Mouse (Mus musculus): ENCODE data around the gene Orm2. TPM values are rescaled to one million over a fixed set of nuclear protein-coding genes. Genes with fewer than 3 reads are reported as not detected.

The Orm2 gene
- total and polyA plus RNA-seq, 3 experiments, result not detected

DNA sequence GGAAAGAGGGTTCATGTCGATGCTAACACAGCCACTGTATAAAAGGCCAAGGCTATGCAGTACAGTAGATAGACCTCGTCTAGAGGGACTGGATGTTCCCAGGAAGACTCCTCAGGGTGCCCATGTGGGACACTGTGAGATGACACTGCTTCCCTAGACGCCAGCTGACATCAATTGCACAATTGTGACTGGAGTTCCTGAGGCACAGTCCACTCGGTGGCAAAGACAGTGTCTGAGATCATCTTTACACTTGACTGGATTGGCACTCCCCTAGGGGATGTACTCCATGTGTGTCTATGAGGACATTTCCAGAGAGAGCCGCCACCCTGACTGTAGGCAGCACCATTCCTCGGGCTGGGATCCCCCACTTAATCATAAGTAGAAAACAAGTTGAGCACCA lies 13.7 kb upstream of the Orm2 start:
- no peaks in the 10 kb centered on the region for H3K36me3 ChIP-seq (ENCODE audit: control insufficient read depth, insufficient read depth, low read length)
- no peaks in the 10 kb centered on the region for H3K4me1 ChIP-seq (ENCODE audit: control insufficient read depth, insufficient read depth, low read length)
- no peak overlapping the region for H3K9ac ChIP-seq (ENCODE audit: low read depth, low read length)
- no peaks in the 10 kb centered on the region for H3K79me2 ChIP-seq (replicated peaks; ENCODE audit: control insufficient read depth, insufficient read depth, low read length)
- WGBS, result 76% methylated on average over 6 of the region's 6 CpGs
- TF ChIP-seq EP300 (IDR thresholded peaks at IDR 0.05; ENCODE audit: insufficient read depth, low read depth, low read length) (no peak), CTCF (IDR thresholded peaks at IDR 0.05) (no peak), POLR2A (IDR thresholded peaks at IDR 0.05; ENCODE audit: insufficient read depth, low read depth, low read length) (no peak)
- DNase-seq, result no peak
- intact Hi-C loops (cut with DNase I), result no loop called here
- H3K27ac ChIP-seq, result no peak overlapping the region
- no peaks in the 10 kb centered on the region for H3K27me3 ChIP-seq (ENCODE audit: control insufficient read depth, insufficient read depth, low read length)
- H3K4me3 ChIP-seq, result no peak overlapping the region

DNA sequence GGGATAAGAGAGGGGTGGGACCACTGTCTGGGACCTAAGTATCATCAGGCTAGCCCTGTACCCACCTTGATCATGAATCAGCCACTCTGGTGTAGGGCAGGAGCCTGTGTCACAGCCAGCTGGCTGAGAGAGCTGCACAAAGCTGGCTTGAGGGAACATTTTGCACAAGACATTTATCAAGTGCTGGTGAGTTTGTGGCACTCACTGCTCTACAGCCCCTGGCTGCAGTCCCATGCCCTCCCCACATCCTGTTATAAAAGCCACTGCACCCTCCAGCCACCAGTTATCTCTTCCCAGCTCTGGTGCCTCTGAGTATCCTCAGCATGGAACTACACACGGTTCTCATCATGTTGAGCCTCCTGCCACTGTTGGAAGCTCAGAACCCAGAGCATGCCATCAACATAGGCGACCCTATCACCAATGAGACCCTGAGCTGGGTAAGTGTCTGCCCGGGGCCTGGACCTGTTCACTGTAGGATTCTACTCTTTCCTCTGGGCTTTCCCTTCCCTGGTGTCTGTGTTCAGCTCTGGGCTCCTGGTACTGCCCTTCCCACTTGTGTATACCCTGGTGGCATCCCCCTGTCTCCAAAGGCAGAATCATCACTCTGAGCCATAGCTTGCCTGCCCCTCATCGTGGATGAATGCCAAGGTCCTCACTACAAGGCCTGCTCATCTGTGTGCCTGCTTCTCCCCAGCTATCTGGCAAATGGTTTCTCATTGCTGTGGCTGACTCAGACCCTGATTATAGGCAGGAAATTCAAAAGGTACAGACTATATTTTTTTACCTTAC lies 6.2 kb upstream of the Orm2 start, which contains the start of gene Orm3:
Gene Orm3, plus strand, starts transcription at position 286 of the 789 bp plus-strand sequence.
- TF ChIP-seq CTCF (IDR thresholded peaks at IDR 0.05) (no peak), EP300 (IDR thresholded peaks at IDR 0.05; ENCODE audit: insufficient read depth, low read depth, low read length) (peak; percentile 86; the same call in 1 of the 2 replicates)
- 49% methylated on average over 4 of the region's 4 CpGs for WGBS
- H3K27me3 ChIP-seq (ENCODE audit: control insufficient read depth, insufficient read depth, low read length), result no peaks in the 10 kb centered on the region
- H3K79me2 ChIP-seq (replicated peaks; ENCODE audit: control insufficient read depth, insufficient read depth, low read length), result no peaks in the 10 kb centered on the region
- H3K4me1 ChIP-seq (ENCODE audit: control insufficient read depth, insufficient read depth, low read length), result no peaks in the 10 kb centered on the region
- no peak within 1 kb of the TSS for H3K4me3 ChIP-seq
- intact Hi-C loops (cut with DNase I), result no loop called here
- peak within 1 kb of the TSS; percentile 20; the same call in 1 of the 2 replicates for H3K27ac ChIP-seq
- no peak within 1 kb of the TSS for H3K9ac ChIP-seq (ENCODE audit: low read depth, low read length)
- no peaks in the 10 kb centered on the region for H3K36me3 ChIP-seq (ENCODE audit: control insufficient read depth, insufficient read depth, low read length)
- DNase-seq, result peak; percentile 52 to 80

DNA sequence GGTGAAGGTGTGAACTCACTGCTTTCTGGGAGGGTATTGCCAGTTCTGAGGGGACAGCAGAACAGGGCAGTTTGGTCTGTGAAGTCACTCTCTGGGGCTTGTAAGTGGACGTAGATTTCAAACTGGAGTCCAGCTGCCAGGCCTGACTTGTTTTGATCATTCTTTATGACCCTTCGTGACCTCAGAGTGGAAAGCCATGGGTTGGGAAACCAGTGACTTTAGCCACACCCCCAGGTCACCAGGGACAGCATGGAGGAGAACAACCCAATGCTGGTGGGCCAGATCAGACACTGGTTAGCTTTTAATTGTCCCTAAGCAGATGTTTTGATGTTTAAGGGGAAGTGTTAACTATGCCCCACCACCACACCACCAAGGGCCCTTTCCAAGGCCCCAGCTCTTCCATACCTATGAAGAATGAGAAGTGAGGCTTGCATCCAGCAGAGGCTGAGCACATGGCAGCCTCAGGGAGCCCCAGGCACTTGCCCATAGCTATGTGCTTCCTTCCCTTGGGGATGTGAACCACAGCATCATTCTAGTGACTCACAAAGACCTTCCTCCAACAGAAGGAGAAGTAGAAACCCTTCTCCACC lies 5.2 kb upstream of the Orm2 start:
- Histone ChIP-seq H3K4me1 (ENCODE audit: control insufficient read depth, insufficient read depth, low read length) (no peaks in the 10 kb centered on the region), H3K27ac (no peak overlapping the region), H3K79me2 (replicated peaks; ENCODE audit: control insufficient read depth, insufficient read depth, low read length) (no peaks in the 10 kb centered on the region), H3K9ac (ENCODE audit: low read depth, low read length) (no peak overlapping the region), H3K36me3 (ENCODE audit: control insufficient read depth, insufficient read depth, low read length) (no peaks in the 10 kb centered on the region), H3K27me3 (ENCODE audit: control insufficient read depth, insufficient read depth, low read length) (no peaks in the 10 kb centered on the region), H3K4me3 (no peak overlapping the region)
- intact Hi-C loops (cut with DNase I), result no loop called here
- DNase-seq, result peak in 1 of 2 experiments; percentile 30
- 73% methylated on average over 2 of the region's 2 CpGs for WGBS
- no peak for TF ChIP-seq CTCF (IDR thresholded peaks at IDR 0.05)

DNA sequence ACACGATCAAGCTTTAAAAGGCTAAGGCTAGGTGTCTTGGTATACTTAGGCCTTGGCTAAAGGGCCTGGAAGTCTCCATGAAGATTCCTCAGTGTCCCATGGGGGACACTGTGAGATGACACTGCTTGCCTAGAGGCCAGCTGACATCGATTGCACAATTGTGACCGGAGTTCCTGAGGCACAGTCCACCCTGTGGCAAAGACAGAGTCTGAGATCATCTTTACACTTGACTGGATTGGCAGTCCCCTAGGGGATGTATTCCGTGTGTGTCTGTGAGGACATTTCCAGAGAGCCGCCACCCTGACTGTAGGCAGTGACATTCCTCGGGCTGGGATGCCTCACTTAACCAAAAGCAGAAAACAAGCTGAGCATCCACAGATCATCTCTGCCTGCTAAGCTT lies 2.4 kb upstream of the Orm2 start:
- no peaks in the 10 kb centered on the region for H3K27me3 ChIP-seq (ENCODE audit: control insufficient read depth, insufficient read depth, low read length)
- no peaks in the 10 kb centered on the region for H3K79me2 ChIP-seq (replicated peaks; ENCODE audit: control insufficient read depth, insufficient read depth, low read length)
- H3K9ac ChIP-seq (ENCODE audit: low read depth, low read length), result no peak overlapping the region
- TF ChIP-seq CTCF (IDR thresholded peaks at IDR 0.05) (no peak), EP300 (IDR thresholded peaks at IDR 0.05; ENCODE audit: insufficient read depth, low read depth, low read length) (no peak), POLR2A (IDR thresholded peaks at IDR 0.05; ENCODE audit: insufficient read depth, low read depth, low read length) (no peak)
- intact Hi-C loops (cut with DNase I), result no loop called here
- no peak for DNase-seq
- 67% methylated on average over 6 of the region's 6 CpGs for WGBS
- H3K4me1 ChIP-seq (ENCODE audit: control insufficient read depth, insufficient read depth, low read length), result no peaks in the 10 kb centered on the region; the same call in 1 of the 2 replicates
- no peaks in the 10 kb centered on the region for H3K36me3 ChIP-seq (ENCODE audit: control insufficient read depth, insufficient read depth, low read length)
- no peak overlapping the region for H3K4me3 ChIP-seq
- H3K27ac ChIP-seq, result no peak overlapping the region

DNA sequence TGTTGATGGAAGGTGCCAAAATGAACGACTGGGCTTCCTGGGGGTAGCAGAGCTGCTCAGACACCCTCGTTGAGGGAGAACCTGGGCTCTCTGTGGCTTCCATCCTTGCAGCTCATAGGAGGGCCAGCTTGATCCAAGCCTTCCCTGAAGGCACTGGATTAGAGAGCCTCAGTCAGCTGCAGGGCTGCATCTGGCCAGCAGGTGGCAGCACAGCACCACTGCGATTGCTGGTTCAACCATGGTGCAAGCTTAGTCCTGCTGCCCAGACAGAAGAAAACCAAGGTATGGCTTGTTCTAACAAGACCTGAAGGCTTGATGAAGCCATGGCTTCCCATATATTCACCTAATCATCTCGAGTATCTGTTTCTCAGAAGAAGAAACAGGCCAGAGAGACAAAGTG lies 6.3 kb downstream of the Orm2 start:
- DNase-seq, result peak; percentile 82 to 93
- 11% methylated on average over 4 of the region's 4 CpGs for WGBS
- no peak overlapping the region for H3K4me3 ChIP-seq
- intact Hi-C loops (cut with DNase I), result loop anchor here (1.0 to 5.0 kb wide), 4 partner anchors 41 to 580 kb away; partner anchors contain the start of gene Whrn
- no peak overlapping the region for H3K9ac ChIP-seq (ENCODE audit: low read depth, low read length)
- H3K27ac ChIP-seq, result no peak overlapping the region
- H3K4me1 ChIP-seq (ENCODE audit: control insufficient read depth, insufficient read depth, low read length), result no peaks in the 10 kb centered on the region
- H3K36me3 ChIP-seq (ENCODE audit: control insufficient read depth, insufficient read depth, low read length), result no peaks in the 10 kb centered on the region
- no peaks in the 10 kb centered on the region for H3K27me3 ChIP-seq (ENCODE audit: control insufficient read depth, insufficient read depth, low read length)
- TF ChIP-seq POLR2A (IDR thresholded peaks at IDR 0.05; ENCODE audit: insufficient read depth, low read depth, low read length) (no peak), EP300 (IDR thresholded peaks at IDR 0.05; ENCODE audit: insufficient read depth, low read depth, low read length) (peak; percentile 77; the same call in 1 of the 2 replicates)
- H3K79me2 ChIP-seq (replicated peaks; ENCODE audit: control insufficient read depth, insufficient read depth, low read length), result no peaks in the 10 kb centered on the region

DNA sequence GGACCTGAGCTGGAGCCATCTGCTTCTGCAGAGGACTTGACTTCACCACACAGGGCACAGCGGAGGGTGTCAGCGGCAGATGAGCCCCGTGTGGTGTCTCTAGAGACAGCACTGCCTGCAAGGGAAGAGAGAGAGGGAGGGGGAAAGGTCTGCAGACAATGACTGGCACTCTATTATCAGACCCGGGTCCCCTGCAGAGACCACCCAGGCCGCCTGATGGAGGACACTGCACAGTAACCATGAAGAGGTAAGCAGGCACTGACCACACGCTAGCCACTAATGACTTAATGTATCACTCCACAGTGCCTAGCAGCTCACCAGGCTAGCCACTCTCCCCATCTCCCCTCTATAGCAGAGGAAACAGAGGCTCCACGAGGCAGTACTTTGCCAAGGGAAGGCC lies 8.6 kb downstream of the Orm2 start:
- H3K79me2 ChIP-seq (replicated peaks; ENCODE audit: control insufficient read depth, insufficient read depth, low read length), result no peaks in the 10 kb centered on the region
- H3K9ac ChIP-seq (ENCODE audit: low read depth, low read length), result no peak overlapping the region
- no peak for TF ChIP-seq EP300 (IDR thresholded peaks at IDR 0.05; ENCODE audit: insufficient read depth, low read depth, low read length)
- TF ChIP-seq CTCF (IDR thresholded peaks at IDR 0.05), result no peak
- no peak for TF ChIP-seq POLR2A (IDR thresholded peaks at IDR 0.05; ENCODE audit: insufficient read depth, low read depth, low read length)
- no peak for DNase-seq
- no peak overlapping the region for H3K4me3 ChIP-seq
- H3K4me1 ChIP-seq (ENCODE audit: control insufficient read depth, insufficient read depth, low read length), result no peaks in the 10 kb centered on the region
- no peaks in the 10 kb centered on the region for H3K36me3 ChIP-seq (ENCODE audit: control insufficient read depth, insufficient read depth, low read length)
- H3K27me3 ChIP-seq (ENCODE audit: control insufficient read depth, insufficient read depth, low read length), result no peaks in the 10 kb centered on the region
- WGBS, result 63% methylated on average over 7 of the region's 7 CpGs
- intact Hi-C loops (cut with DNase I), result no loop called here
- no peak overlapping the region for H3K27ac ChIP-seq

All from heart, adult 2 months (tissue).